Mouse (Mus musculus) WW6 (cell line): Measurements from ENCODE around the gene Ankrd40.

ENCODE experiments used
- DNase-seq: peaks from one replicate; pipeline ENCODE4 v3.0.0-alpha.2; 2013; ENCODE audit warnings: low read depth, low spot score

The Ankrd40 gene

DNA sequence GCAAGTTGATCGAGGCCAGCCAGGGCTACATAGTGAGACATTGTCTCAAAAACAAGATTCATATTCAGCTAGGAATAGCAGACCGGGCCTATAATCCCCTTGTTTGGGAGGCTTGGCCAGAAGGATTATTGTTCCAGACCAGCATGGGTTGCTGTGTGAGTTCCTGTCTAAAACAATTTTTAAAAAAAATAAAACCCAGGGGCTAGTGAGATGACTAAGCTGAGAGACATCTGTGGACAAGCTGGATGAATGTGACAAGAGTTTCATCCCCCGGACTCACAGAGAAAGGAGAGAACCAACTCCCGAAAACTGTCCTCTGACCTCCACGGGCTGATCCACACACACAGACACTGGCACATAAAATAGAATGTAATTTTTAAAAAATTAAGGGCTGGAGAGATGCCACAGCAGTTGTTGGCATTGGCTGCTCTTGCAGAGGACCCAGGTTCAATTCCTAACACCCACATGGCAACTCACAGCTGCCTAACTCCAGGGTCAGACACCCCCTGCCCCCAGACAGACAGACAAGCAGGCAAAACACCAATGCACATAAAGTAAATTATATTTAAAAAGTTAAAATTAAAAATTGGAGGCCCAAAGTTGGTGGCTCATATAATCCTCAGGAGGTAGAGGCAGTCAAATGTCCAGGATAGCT, 4.4 kb upstream of the Ankrd40 start:
- DNase-seq: no peak

GRCm38 (mm10) chr11:94324618-94325017, 3.2 kb upstream of the Ankrd40 start:
- DNase-seq: no peak

DNA sequence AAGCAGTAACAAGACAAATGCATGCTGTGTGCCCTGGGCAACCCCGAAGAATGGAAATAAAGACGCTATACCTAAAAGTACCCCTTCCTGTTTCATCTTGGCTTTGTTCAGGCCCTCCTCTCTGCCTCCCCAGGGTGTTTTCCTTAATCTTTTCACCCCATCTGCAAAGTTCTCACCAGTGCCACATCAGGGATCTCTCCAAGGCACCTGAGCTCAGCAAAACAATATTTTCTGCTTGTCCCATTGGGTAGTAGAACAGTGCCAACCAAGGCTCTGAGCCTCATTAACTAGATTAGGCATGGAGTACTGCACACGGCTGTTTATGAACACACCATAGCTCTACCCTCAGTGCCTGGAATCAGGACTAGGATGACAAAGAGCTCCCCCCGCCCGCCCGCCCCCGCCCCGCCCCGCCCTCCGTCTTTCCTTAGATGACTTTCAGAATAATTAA, 815 bp upstream of the Ankrd40 start:
- DNase-seq: no peak

GRCm38 (mm10) chr11:94328644-94329025, 834 bp downstream of the Ankrd40 start:
- no peak for DNase-seq

GRCm38 (mm10) chr11:94329270-94329891, 1.6 kb downstream of the Ankrd40 start:
- no peak for DNase-seq

- DNase-seq: no peak
These were observed 2.4 kb downstream of the Ankrd40 start for GRCm38 (mm10) chr11:94330211-94330610.

DNA sequence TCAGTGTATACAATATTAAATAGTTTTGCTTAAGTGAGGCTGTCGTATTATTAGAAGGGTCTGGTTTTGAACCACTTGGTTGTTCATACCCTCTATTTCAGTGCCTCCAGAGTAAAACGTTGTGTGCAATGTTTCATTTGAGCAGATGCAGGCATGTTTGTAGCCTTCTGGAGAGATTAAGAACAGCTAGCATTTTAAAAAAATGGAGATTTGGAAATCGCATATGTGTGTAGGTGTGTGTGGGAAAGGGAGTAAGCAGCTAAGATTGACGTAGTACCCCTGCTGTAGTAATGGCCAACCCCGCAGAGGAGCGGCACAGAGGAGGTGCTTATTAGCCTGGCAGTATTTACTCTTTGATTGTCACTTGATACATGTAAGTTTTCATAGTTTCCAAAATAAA, 4.9 kb downstream of the Ankrd40 start:
- no peak for DNase-seq

DNA sequence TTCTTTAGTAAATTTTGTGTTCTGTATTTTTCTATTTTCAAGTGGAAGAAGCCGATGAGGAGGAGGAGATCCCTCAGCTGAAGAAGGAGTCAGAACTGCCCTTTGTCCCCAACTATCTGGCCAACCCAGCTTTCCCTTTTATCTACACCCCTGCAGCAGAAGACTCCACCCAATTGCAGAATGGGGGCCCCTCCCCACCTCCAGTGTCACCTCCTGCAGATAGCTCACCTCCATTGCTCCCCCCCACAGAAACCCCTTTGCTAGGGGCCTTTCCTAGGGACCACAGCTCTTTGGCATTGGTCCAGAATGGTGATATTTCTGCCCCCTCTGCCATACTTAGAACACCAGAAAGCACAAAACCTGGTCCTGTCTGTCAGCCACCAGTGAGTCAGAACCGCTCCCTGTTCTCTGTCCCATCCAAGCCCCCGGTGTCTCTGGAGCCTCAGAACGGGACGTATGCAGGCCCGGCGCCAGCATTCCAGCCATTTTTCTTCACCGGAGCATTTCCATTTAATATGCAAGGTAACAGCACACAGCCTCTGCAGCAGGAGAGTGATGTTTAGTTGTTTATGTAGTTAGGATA, 6.7 kb downstream of the Ankrd40 start:
- no peak for DNase-seq

DNA sequence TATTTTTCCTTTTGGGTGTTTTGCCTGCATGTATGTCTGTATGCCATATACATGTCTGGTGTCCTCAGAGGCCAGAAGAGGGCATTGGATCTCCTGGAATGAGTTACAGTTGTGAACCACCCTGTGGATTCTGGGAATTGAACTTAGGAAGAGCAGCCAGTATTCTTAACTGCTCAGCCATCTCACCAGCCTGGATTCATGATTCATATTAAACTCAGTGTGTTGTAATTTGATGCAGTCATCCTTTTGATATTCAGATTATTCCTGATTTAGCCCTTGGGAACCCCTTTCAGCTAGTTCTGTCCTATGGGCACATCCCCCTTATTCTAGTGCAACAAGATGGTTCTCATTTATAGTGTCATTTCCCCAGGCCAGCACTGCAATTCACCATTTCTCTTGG, 8.8 kb downstream of the Ankrd40 start:
- no peak for DNase-seq

GRCm38 (mm10) chr11:94338347-94338746, 10.5 kb downstream of the Ankrd40 start:
- DNase-seq: no peak

GRCm38 (mm10) chr11:94339732-94340585, 12.2 kb downstream of the Ankrd40 start:
- peak; percentile 48 for DNase-seq

DNA sequence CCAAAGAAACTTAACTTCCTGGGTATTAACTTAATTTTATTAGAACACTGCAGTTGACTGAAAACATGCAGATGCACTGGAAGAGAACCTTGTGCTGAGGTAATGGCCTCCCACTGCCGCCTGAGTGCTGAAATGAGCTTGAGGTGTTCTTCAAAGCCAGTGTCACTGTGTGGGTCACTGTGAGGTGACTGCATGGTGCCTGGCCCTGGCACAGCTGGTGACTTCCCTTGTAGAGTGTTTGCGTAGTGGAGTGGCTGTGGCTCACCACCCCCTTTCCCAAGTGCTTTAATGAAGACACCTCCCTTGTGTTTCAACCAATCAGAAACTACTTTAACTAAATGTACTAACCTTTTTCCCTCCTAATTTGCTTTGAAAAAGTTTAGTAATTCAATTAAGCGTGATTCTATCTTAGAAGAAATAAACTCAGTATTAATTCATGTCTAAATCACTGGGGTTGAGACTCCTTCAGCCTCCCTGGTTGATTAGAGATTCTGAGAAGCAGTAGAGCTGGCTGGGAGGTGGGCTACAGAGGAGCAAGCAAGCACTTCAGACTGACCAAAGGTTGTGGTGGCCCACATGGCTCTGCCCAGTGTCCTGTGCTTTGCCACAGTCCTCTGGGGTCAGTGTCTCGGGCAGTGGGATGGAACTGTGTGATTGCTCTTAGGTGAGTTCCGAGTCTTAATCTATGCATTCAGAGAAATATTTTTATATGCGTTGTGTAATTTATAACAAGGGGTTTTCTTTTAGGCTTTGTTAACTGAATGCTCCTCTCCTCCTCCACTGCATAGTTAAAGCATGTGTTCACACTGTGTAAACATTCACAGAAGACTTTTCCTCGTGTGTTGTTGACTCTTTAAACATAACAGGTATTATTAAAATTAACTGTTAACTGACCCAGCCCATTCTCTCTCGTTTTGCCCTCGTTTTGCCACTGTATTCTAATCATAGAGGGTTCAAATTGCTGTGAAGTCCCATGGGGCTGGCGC, 13.4 kb downstream of the Ankrd40 start:
- no peak for DNase-seq

- no peak for DNase-seq
These were observed 14.5 kb downstream of the Ankrd40 start for GRCm38 (mm10) chr11:94342114-94342905.

DNA sequence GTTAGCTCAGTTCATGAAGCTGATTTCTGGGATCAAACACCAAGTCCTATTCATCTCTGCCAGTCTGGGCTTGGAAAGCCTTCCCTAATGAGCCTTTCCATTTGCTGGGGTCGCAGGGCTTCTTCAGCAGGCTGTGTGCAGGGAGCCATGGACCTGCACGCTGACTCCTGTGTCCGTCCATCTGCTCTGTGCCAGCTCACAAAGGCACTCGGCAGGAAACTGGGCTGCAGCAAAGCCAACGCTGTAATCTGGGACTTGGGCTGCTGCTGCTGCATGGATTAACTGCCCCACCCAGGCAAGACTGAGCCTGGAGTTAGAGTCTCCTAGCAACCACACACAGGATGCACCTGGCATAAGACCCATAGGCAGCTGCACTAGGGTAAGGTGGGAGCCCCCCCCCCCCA, 16.2 kb downstream of the Ankrd40 start:
- DNase-seq: no peak

GRCm38 (mm10) chr11:94344470-94344869, 16.7 kb downstream of the Ankrd40 start:
- no peak for DNase-seq

DNA sequence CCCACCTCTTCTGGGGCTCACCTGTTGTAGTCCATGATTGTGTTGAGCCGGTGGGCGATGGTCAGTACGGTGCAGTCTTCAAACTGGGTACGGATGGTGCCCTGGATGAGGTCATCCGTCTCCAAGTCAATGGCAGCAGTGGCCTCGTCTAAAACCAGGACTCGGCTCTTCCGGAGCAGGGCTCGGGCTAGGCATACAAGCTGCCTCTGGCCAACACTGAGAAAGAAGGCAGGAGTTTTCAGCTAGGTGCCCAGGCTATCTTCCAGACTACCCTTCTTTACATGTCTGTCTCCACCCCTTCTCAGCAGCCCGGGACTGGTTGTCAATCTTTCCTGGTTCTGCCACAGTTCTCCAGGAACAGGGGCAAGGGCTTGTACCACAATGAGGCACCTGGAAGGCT, 18.1 kb downstream of the Ankrd40 start:
- DNase-seq: no peak

DNA sequence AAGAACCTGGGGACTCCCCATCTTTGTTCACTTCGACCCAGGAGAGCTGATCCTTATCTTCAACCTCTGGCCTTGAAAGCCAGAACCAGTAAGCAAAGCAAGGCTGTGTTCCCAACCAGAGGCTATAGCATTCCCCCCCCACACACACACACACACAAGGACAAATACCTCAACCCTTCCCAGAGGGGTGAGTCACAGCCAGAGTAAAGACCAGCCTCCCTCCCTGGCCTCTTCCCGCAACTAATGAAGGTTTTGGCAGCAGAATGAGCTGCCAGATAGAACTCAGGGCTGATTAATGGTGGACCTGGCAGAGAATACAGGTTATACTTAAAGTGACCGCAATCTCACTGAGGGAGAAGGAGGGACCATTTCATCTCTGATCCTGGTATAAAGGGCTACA, 18.8 kb downstream of the Ankrd40 start:
- no peak for DNase-seq

GRCm38 (mm10) chr11:94347063-94347575, 19.3 kb downstream of the Ankrd40 start:
- DNase-seq: no peak

DNA sequence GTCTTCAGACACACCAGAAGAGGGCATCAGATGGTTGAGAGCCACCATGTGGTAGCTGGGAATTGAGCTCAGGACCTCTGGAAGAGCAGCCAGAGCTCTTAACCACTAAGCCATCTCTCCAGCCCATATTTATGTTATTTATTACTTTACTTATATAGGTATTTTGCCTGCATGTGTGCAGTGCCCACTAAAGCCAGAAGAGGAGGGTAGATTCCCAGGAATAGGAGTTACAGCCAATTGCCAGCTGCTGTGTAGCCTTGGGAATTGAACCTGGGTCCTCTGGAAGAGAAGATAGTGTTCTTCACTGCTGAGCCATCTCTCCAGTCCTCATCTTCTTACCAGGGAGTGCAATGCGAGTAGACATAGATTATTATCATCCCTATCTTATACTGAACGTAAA, 22.0 kb downstream of the Ankrd40 start:
- DNase-seq: no peak

GRCm38 (mm10) chr11:94350337-94350736, 22.5 kb downstream of the Ankrd40 start:
- no peak for DNase-seq
